Mouse (Mus musculus) liver, postnatal 0 days (tissue): ENCODE results near the gene Galnt15.

ENCODE experiments used
- CTCF ChIP-seq: sonication (generic); IDR thresholded peaks from 2 replicates; pipeline ENCODE4 v1.5.1; 2016; ENCODE audit warnings: antibody characterized with exemption, low read depth
- EP300 ChIP-seq: IDR thresholded peaks from 2 replicates; pipeline ENCODE4 v1.6.1; 2016; ENCODE audit warnings: antibody characterized with exemption, low read depth, mild to moderate bottlenecking

- TF ChIP-seq CTCF (no peak), EP300 (no peak)
Measured at GRCm38 (mm10) chr14:32055781-32056180, 27.0 kb downstream of the Galnt15 start.
